Mouse (Mus musculus) gastrocnemius, postnatal 25 days (tissue): ENCODE data around the gene Morn3. TPM values are rescaled to one million over a fixed set of nuclear protein-coding genes. Genes with fewer than 3 reads are reported as not detected.

Source experiments
- DNase-seq: peaks from one replicate; pipeline ENCODE4 v3.0.0; 2022
- total RNA-seq, 2 experiments: library from RNA; stranded (reverse); gene quantifications; 1 replicate in 1 of 2; 2 replicates in 1 of 2; pipeline ENCODE4 v1.2.3; 2021

The Morn3 gene
- total RNA-seq, 2 experiments from 2014 or later: not detected

- DNase-seq: peak; percentile 49
These were observed 22.5 kb downstream of the Morn3 start for GRCm38 (mm10) chr5:123024312-123024711.

DNA sequence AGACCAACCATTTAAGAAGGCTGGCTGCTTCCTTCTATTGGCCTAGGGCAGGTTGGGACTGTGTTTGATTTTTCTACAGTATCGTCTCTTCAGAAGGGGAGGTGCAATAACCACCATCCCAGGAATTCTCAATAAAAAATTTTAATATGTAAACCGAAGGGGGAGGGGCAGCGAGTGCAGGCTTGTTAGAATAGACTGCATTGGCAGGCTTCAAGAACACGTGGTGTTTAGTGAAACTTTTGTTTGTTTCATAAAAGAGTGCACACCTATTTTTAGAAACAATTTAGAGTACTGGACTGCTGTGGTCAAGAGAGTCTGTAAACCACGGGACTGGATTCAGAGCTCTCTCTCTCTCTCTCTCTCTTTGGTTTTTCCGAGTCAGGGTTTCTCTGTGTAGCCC lies 23.8 kb downstream of the Morn3 start:
- no peak for DNase-seq

GRCm38 (mm10) chr5:123021438-123021837 lies 25.4 kb downstream of the Morn3 start:
- no peak for DNase-seq

- no peak for DNase-seq
These were observed 26.4 kb downstream of the Morn3 start for GRCm38 (mm10) chr5:123020426-123020825.

- DNase-seq: no peak
These were observed 27.3 kb downstream of the Morn3 start for GRCm38 (mm10) chr5:123019336-123020016.

GRCm38 (mm10) chr5:123017504-123017903 lies 29.3 kb downstream of the Morn3 start:
- DNase-seq: no peak

- DNase-seq: no peak
These were observed 30.9 kb downstream of the Morn3 start for GRCm38 (mm10) chr5:123015915-123016314.

DNA sequence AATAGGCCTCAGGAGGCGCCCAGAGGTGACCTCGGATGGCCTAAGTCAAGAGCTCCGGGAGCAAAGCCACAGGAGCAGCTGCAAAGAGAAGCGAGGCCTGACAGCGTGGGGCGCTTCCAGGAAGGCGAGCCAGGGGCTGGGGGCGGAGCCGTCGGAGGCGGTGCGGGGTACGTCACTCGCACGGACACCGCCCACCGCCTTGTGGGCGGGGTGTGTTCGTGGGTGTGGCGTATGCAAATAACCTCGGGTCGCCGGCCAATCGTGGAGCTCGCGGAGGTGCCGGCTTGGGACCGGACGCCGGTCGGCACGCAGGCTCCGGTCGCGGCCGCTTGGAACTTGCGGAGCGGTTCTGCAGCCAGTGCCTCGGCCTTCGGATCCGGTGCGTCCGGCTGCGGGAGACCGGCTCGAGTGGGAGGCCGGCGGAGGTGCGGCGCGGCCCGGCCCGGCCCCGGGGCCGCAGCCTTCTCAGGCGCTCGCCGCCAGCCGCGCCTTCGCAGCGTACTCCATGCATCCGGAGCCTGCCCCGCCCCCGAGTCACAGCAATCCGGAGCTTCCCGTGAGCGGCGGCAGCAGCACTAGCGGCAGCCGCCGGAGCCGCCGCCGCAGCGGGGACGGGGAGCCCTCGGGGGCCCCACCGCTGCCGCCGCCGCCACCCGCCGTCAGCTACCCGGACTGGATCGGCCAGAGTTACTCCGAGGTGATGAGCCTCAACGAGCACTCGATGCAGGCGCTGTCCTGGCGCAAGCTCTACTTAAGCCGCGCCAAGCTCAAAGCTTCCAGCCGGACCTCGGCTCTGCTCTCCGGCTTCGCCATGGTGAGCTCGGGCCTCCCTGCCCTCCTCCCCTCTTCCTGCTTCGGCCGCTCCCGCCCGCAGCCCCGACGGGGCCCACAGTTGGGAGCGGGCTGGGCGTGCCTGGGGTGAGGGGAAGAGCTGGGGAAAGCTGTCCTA lies 31.8 kb downstream of the Morn3 start, which contains the start of gene Orai1:
TSS of gene Orai1 (plus strand) at position 322 of the 949 bp plus-strand sequence.
- peak; percentile 99 for DNase-seq

GRCm38 (mm10) chr5:123013599-123014315 lies 33.1 kb downstream of the Morn3 start:
- DNase-seq: peak; percentile 70

GRCm38 (mm10) chr5:123011705-123012104 lies 35.1 kb downstream of the Morn3 start:
- no peak for DNase-seq

- no peak for DNase-seq
These were observed 36.0 kb downstream of the Morn3 start for GRCm38 (mm10) chr5:123010806-123011205.

DNA sequence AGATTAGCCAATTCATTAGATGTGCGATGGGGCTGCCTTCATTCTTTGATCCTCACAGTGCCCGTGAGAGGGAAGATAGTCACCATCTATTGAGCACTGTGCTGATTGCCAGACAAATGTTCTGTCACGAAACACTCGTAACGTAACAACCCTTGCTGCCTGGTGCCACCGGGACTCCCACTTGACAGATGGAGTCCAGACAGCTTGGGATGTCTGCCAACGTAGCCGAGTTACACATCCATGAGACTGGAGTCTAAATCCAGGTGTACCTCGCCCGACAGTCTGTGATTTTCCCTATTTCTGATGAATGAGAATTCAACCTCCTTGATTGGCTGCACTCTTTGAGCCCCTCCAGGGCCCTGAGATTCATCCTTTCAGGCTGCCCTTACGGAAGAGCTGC lies 36.9 kb downstream of the Morn3 start:
- DNase-seq: no peak

DNA sequence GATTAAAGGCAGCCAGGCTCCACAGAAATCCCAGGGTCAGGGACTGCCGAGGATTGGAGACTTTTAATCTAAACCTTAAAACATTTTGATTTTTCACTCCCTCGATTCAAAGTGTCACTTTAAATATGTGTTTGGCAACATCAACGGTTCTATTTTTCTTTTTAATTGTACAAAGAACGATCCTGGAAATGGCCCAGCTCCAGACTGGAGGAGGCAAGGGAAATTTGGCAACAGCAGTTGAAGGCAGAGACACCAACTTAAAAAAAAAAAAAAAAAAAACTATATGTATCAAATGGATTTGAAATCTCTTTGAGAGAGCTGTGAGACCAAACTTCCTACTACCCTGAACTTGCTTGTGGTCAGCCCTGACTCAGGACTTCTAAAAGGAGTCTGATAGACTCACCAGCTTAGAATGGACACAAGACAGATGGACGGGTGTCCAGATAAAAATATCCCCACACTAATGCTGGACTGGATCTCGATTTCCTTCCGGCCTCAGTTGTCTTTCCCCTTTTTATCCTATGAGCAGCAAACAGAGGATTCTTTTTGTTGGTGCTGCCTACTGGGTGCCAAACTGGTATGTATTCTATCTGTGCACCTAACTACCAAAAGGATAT lies 37.8 kb downstream of the Morn3 start:
- DNase-seq: no peak

DNA sequence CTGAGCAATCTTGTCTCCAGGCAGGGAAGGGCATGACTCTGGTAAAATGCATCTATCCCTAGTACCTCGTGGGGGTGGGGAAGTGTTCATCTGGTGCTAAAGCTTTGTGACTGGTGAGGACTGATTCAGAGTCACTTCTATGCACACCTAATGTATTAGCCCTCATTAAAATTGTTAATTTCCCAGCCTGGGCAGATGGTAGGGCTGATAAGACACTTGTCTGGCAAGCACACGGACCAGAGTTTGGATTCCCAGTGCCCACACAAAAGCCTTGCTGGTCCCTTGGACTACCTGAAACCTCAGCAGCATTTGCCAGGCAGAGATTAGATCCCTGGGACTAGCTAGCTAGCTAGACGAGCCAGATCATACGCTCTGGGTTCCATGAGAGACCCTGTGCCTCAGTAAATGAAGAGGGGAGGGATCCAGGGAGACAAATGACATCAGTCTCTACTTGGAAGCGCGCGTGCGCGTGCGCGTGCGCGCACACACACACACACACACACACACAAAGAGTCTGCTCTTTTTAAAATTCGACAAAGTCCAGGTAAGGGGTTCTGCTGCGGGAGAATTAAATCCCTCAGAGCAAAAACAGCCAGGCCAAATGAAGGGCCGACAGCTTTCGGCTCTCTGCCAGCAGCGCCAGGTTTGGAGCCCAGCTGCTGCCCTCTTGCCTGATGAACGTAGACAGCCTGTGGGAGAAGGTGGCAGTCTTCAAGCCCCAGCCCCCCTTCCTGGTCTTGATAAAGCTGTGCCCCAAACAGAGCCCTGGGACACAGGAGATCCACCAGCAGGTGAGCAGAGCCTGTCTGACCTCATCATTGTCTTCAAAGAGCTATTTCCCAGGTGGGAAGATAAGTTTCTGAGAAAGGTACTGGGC lies 40.9 kb downstream of the Morn3 start:
- no peak for DNase-seq

DNA sequence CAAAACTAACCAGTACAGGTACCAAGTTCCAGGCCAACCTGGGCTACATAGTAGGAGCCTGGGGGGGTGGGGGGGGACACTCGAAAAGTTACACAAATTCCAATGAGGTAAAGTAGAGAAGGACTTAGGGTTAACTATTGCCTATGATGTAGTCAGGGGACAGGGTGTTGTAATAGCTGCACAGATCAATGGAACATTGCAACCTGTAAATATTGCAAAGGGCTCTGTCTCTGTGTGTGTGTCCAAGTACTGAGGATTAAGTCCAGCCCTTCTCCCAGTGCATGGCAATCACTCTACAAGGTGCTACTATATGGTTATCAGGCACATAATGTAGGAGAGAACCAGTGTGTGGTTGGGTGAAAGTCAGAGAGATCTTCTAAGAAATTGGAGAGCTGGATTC lies 45.9 kb downstream of the Morn3 start:
- no peak for DNase-seq

DNA sequence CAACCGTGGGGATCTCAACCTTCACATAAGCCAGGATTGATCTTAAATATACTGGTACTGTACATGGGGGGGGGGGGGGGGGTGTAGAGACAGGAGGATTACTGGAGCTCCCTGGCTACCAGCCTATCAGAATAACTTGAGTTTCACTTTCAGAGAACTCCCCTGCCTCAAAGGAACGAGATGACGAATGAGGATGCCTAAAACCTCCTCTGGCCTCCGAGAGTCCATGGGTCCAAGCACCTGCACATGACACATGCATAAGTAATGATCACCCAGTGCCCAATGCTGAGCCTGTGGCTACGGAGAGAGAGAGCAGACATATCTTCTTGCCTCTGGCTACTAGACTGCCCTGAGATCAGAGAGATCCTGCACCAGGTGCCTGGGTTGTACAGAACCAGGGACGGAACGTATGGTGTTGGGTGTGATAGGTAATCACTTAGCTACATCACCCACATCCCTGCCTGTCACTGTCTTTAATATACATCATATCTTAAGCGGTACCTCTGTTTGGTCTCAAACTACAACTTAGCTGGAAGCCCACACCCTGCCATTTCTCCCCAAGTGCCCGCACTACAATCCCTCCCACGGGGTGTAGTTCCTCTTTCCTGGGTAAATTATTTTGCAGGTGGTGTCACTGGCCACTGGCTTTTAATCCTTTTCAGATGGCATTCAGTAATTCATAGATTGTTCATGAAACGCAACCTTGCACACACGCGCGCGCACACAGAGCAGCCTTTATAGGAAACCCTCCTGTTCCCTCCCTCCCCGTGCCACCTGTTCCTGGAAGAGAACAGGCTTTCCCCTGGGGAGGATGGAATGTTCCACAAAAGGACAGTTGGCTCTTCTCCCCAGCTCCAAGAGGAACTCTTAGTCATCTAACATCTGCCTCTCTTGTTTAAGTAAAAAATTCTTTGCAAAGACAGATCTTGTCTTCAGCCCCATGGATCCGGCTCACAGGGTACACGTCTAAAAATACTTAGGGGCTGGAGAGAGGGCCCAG lies 49.3 kb downstream of the Morn3 start:
- DNase-seq: no peak

GRCm38 (mm10) chr5:122994910-122995309 lies 51.9 kb downstream of the Morn3 start:
- DNase-seq: no peak

GRCm38 (mm10) chr5:122994303-122994846 lies 52.4 kb downstream of the Morn3 start:
- peak; percentile 86 for DNase-seq

GRCm38 (mm10) chr5:122993811-122994210 lies 53.0 kb downstream of the Morn3 start:
- DNase-seq: no peak
